Mouse (Mus musculus) testis, adult 2 months (tissue): ENCODE results near the gene Cst12.
A peak's percentile ranks its signal among the peaks of the same experiment; 100 is the strongest.

Source experiments
- CTCF ChIP-seq: fragments of 200-500 bp; IDR thresholded peaks from 2 replicates; pipeline ENCODE4 v1.5.1; 2012; ENCODE audit warnings: low read depth, mild to moderate bottlenecking, inconsistent platforms, low read length, moderate library complexity; ENCODE audit not compliant: control insufficient read depth, insufficient read depth, insufficient replicate concordance
- POLR2A ChIP-seq: fragments of 200-500 bp; IDR thresholded peaks from 2 replicates; pipeline ENCODE4 v1.6.1; 2012; ENCODE audit warnings: low read depth, mild to moderate bottlenecking, inconsistent platforms, low read length, moderate library complexity; ENCODE audit not compliant: control insufficient read depth

DNA sequence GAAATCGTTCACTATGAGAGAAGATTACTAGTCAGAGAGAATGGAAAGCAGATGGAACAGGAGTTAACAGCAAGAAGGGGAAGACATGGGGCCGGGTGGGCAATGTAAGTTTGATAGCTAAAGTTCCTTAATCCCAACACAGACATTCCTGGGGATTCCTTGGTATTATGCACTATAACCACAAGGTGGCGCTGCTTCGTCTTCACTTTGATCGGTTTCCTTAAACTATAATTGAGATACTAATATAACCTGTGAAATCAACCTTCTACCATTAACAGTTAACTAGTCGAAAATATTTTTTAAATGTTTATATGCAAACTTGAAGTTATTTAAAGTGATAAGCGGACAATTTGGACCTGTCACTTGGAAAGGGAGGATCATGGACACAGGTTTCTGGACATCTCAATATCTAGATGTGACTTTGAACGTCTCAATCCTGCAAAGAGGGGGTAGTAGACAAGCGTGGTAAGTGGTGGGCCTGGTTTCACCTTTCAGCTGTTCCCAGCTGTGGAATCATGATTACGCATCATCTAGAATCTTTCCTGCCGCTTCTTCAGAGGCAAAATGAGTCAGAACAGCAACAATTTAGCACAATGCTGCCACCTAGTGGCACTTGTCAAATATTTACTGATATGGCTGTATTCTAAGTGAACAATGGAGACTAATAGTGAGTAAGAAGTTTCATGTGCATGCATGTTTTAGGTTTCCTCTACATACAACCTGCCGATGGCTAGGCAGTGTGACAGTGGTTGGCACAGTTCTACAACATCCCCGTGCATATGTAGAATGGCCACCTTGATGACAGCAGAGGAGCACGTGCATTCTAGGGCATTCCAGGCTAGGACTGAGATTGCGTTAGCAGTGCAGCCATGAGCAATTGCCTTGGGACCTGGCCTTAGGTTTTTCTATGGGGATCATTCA, 37.0 kb upstream of the Cst12 start:
- no peak for TF ChIP-seq POLR2A
- TF ChIP-seq CTCF, result peak; percentile 17; the same call in 1 of the 2 replicates
